Mouse (Mus musculus): ENCODE measurements at regions not wholly inside any gene's neighbourhood (a gene's known extent, or its start where the extent isn't known, plus 50 kb on each side); places are given as distances from the start of the nearest gene placed in this dataset.

GRCm38 (mm10) chr11:114322627-114323026, 255.8 kb upstream of the Sdk2 start:
- no peaks in the 10 kb centered on the region for H3K27me3 ChIP-seq (ENCODE audit: control insufficient read depth, insufficient read depth, low read length)
- H3K36me3 ChIP-seq (ENCODE audit: control insufficient read depth, insufficient read depth, low read length): no peaks in the 10 kb centered on the region
- no peak overlapping the region for H3K4me3 ChIP-seq
- no peaks in the 10 kb centered on the region for H3K4me1 ChIP-seq (ENCODE audit: control insufficient read depth, insufficient read depth, low read length)
- H3K79me2 ChIP-seq (replicated peaks; ENCODE audit: control insufficient read depth, insufficient read depth, low read length): no peaks in the 10 kb centered on the region
- DNase-seq: no peak
- intact Hi-C loops (cut with DNase I): no loop called here
- no peak overlapping the region for H3K9ac ChIP-seq (ENCODE audit: low read depth, low read length)
- WGBS: 76% methylated on average over 4 of the region's 4 CpGs
- no peak overlapping the region for H3K27ac ChIP-seq
- TF ChIP-seq CTCF (IDR thresholded peaks at IDR 0.05): no peak
- TF ChIP-seq EP300 (IDR thresholded peaks at IDR 0.05; ENCODE audit: insufficient read depth, low read depth, low read length): no peak
- TF ChIP-seq POLR2A (IDR thresholded peaks at IDR 0.05; ENCODE audit: insufficient read depth, low read depth, low read length): no peak

GRCm38 (mm10) chr11:114321974-114322373, 255.1 kb upstream of the Sdk2 start:
- no peak for DNase-seq
- TF ChIP-seq EP300 (IDR thresholded peaks at IDR 0.05; ENCODE audit: insufficient read depth, low read depth, low read length) (no peak), CTCF (IDR thresholded peaks at IDR 0.05) (no peak), POLR2A (IDR thresholded peaks at IDR 0.05; ENCODE audit: insufficient read depth, low read depth, low read length) (no peak)
- intact Hi-C loops (cut with DNase I): no loop called here
- H3K27ac ChIP-seq: no peak overlapping the region
- no peaks in the 10 kb centered on the region for H3K4me1 ChIP-seq (ENCODE audit: control insufficient read depth, insufficient read depth, low read length)
- no peak overlapping the region for H3K9ac ChIP-seq (ENCODE audit: low read depth, low read length)
- H3K36me3 ChIP-seq (ENCODE audit: control insufficient read depth, insufficient read depth, low read length): no peaks in the 10 kb centered on the region
- H3K27me3 ChIP-seq (ENCODE audit: control insufficient read depth, insufficient read depth, low read length): no peaks in the 10 kb centered on the region
- H3K79me2 ChIP-seq (replicated peaks; ENCODE audit: control insufficient read depth, insufficient read depth, low read length): no peaks in the 10 kb centered on the region
- no peak overlapping the region for H3K4me3 ChIP-seq
- WGBS: 85% methylated on average over 12 of the region's 12 CpGs

- H3K9ac ChIP-seq (ENCODE audit: low read depth, low read length): no peak overlapping the region
- no peak overlapping the region for H3K27ac ChIP-seq
- DNase-seq: no peak
- no peaks in the 10 kb centered on the region for H3K36me3 ChIP-seq (ENCODE audit: control insufficient read depth, insufficient read depth, low read length)
- no peaks in the 10 kb centered on the region for H3K79me2 ChIP-seq (replicated peaks; ENCODE audit: control insufficient read depth, insufficient read depth, low read length)
- H3K4me1 ChIP-seq (ENCODE audit: control insufficient read depth, insufficient read depth, low read length): no peaks in the 10 kb centered on the region
- TF ChIP-seq CTCF (IDR thresholded peaks at IDR 0.05) (no peak), EP300 (IDR thresholded peaks at IDR 0.05; ENCODE audit: insufficient read depth, low read depth, low read length) (no peak), POLR2A (IDR thresholded peaks at IDR 0.05; ENCODE audit: insufficient read depth, low read depth, low read length) (no peak)
- no peak overlapping the region for H3K4me3 ChIP-seq
- 90% methylated on average over 8 of the region's 8 CpGs for WGBS
- intact Hi-C loops (cut with DNase I): no loop called here
- no peaks in the 10 kb centered on the region for H3K27me3 ChIP-seq (ENCODE audit: control insufficient read depth, insufficient read depth, low read length)
Measured at GRCm38 (mm10) chr11:114321527-114321926, 254.7 kb upstream of the Sdk2 start.

- intact Hi-C loops (cut with DNase I): no loop called here
- H3K4me3 ChIP-seq: no peak overlapping the region
- H3K9ac ChIP-seq (ENCODE audit: low read depth, low read length): no peak overlapping the region
- H3K27ac ChIP-seq: no peak overlapping the region
- no peaks in the 10 kb centered on the region for H3K79me2 ChIP-seq (replicated peaks; ENCODE audit: control insufficient read depth, insufficient read depth, low read length)
- H3K4me1 ChIP-seq (ENCODE audit: control insufficient read depth, insufficient read depth, low read length): no peaks in the 10 kb centered on the region
- 87% methylated on average over 8 of the region's 8 CpGs for WGBS
- TF ChIP-seq POLR2A (IDR thresholded peaks at IDR 0.05; ENCODE audit: insufficient read depth, low read depth, low read length) (no peak), EP300 (IDR thresholded peaks at IDR 0.05; ENCODE audit: insufficient read depth, low read depth, low read length) (no peak), CTCF (IDR thresholded peaks at IDR 0.05) (no peak)
- H3K27me3 ChIP-seq (ENCODE audit: control insufficient read depth, insufficient read depth, low read length): no peaks in the 10 kb centered on the region
- no peak for DNase-seq
- H3K36me3 ChIP-seq (ENCODE audit: control insufficient read depth, insufficient read depth, low read length): no peaks in the 10 kb centered on the region
Measured at GRCm38 (mm10) chr11:114315274-114315673, 248.4 kb upstream of the Sdk2 start.

GRCm38 (mm10) chr11:114313652-114314051, 246.8 kb upstream of the Sdk2 start:
- no peaks in the 10 kb centered on the region for H3K36me3 ChIP-seq (ENCODE audit: control insufficient read depth, insufficient read depth, low read length)
- no peak for TF ChIP-seq CTCF (IDR thresholded peaks at IDR 0.05)
- TF ChIP-seq EP300 (IDR thresholded peaks at IDR 0.05; ENCODE audit: insufficient read depth, low read depth, low read length): no peak
- TF ChIP-seq POLR2A (IDR thresholded peaks at IDR 0.05; ENCODE audit: insufficient read depth, low read depth, low read length): no peak
- intact Hi-C loops (cut with DNase I): no loop called here

GRCm38 (mm10) chr11:114311640-114312039, 244.8 kb upstream of the Sdk2 start:
- Histone ChIP-seq H3K4me1 (ENCODE audit: control insufficient read depth, insufficient read depth, low read length) (no peaks in the 10 kb centered on the region), H3K27me3 (ENCODE audit: control insufficient read depth, insufficient read depth, low read length) (no peaks in the 10 kb centered on the region; the same call in 1 of the 2 replicates), H3K4me3 (no peak overlapping the region), H3K79me2 (replicated peaks; ENCODE audit: control insufficient read depth, insufficient read depth, low read length) (no peaks in the 10 kb centered on the region), H3K9ac (ENCODE audit: low read depth, low read length) (no peak overlapping the region), H3K36me3 (ENCODE audit: control insufficient read depth, insufficient read depth, low read length) (no peaks in the 10 kb centered on the region), H3K27ac (no peak overlapping the region)
- WGBS: 70% methylated on average over 4 of the region's 4 CpGs
- TF ChIP-seq CTCF (IDR thresholded peaks at IDR 0.05) (no peak), POLR2A (IDR thresholded peaks at IDR 0.05; ENCODE audit: insufficient read depth, low read depth, low read length) (no peak), EP300 (IDR thresholded peaks at IDR 0.05; ENCODE audit: insufficient read depth, low read depth, low read length) (no peak)
- intact Hi-C loops (cut with DNase I): no loop called here
- DNase-seq: no peak

More at GRCm38 (mm10) chr11:114313652-114314051, 246.8 kb upstream of the Sdk2 start:
- H3K27me3 ChIP-seq (ENCODE audit: control insufficient read depth, insufficient read depth, low read length): no peaks in the 10 kb centered on the region; the same call in 1 of the 2 replicates
- no peak for DNase-seq
- H3K27ac ChIP-seq: no peak overlapping the region
- no peaks in the 10 kb centered on the region for H3K4me1 ChIP-seq (ENCODE audit: control insufficient read depth, insufficient read depth, low read length)
- H3K9ac ChIP-seq (ENCODE audit: low read depth, low read length): no peak overlapping the region
- no peak overlapping the region for H3K4me3 ChIP-seq
- WGBS: 37% methylated on average over 6 of the region's 6 CpGs
- no peaks in the 10 kb centered on the region for H3K79me2 ChIP-seq (replicated peaks; ENCODE audit: control insufficient read depth, insufficient read depth, low read length)

All from heart, adult 2 months (tissue).